Mouse (Mus musculus) brown adipose tissue, adult 24 weeks (tissue): Measurements from ENCODE around the gene Mydgf. TPM values are rescaled to one million over a fixed set of nuclear protein-coding genes. Genes with fewer than 3 reads are reported as not detected.

ENCODE experiments used
- polyA plus RNA-seq: library from polyadenylated mRNA; stranded (reverse); fragments of >200 nt; gene quantifications from 2 replicates; pipeline ENCODE4 v1.2.4, GENCODE M21; 2012; ENCODE audit not compliant: missing spikeins, insufficient read depth, insufficient read length

The Mydgf gene
- polyA plus RNA-seq, 1 experiment, result 30.8 TPM

Other genes with a start within 250 kb of the Mydgf start
- gene Zfp119b, start 234.4 kb downstream of the Mydgf start, polyA plus RNA-seq, result 1.3 and 3.3 TPM in 2 replicates
- 0.91 and 2.3 TPM in 2 replicates for gene Ebi3, start 231.3 kb downstream of the Mydgf start, polyA plus RNA-seq
- 4.6 and 6.0 TPM in 2 replicates for gene Yju2, start 224.8 kb downstream of the Mydgf start, polyA plus RNA-seq
- not detected in 2 replicates for gene Shd, start 213.5 kb downstream of the Mydgf start, polyA plus RNA-seq
- 0.59 TPM in 1 of 2 replicates, not detected in the other for gene Fsd1, start 197.4 kb downstream of the Mydgf start, polyA plus RNA-seq
- gene Stap2, start 178.3 kb downstream of the Mydgf start, polyA plus RNA-seq, result 7.5 and 10.4 TPM in 2 replicates
- 43.2 and 52.6 TPM in 2 replicates for gene Mpnd, start 178.2 kb downstream of the Mydgf start, polyA plus RNA-seq
- 14.0 and 16.1 TPM in 2 replicates for gene Sh3gl1, start 147.3 kb downstream of the Mydgf start, polyA plus RNA-seq
- gene Chaf1a, start 143.5 kb downstream of the Mydgf start, polyA plus RNA-seq, result 0.99 and 2.7 TPM in 2 replicates
- gene Ubxn6, start 108.9 kb downstream of the Mydgf start, polyA plus RNA-seq, result 41.1 and 69.6 TPM in 2 replicates
- 17.6 and 19.3 TPM in 2 replicates for gene Hdgfl2, start 104.3 kb downstream of the Mydgf start, polyA plus RNA-seq
- 195 and 205 TPM in 2 replicates for gene Plin4, start 74.1 kb downstream of the Mydgf start, polyA plus RNA-seq
- 138 and 171 TPM in 2 replicates for gene Plin5, start 66.3 kb downstream of the Mydgf start, polyA plus RNA-seq
- 61.5 and 101 TPM in 2 replicates for gene Lrg1, start 61.9 kb downstream of the Mydgf start, polyA plus RNA-seq
- gene Sema6b, start 43.6 kb downstream of the Mydgf start, polyA plus RNA-seq, result 1.9 and 5.0 TPM in 2 replicates
- 0.36 and 1.4 TPM in 2 replicates for gene Tnfaip8l1, start 21.4 kb downstream of the Mydgf start, polyA plus RNA-seq
- 7.7 and 9.2 TPM in 2 replicates for gene Dpp9, start 35.0 kb upstream of the Mydgf start, polyA plus RNA-seq
- 16.3 and 18.4 TPM in 2 replicates for gene Fem1a, start 72.9 kb upstream of the Mydgf start, polyA plus RNA-seq
- 9.2 and 10.5 TPM in 2 replicates for gene Ticam1, start 92.9 kb upstream of the Mydgf start, polyA plus RNA-seq
- 62.9 and 78.2 TPM in 2 replicates for gene Plin3, start 109.0 kb upstream of the Mydgf start, polyA plus RNA-seq
- not detected in 2 replicates for gene Arrdc5, start 116.4 kb upstream of the Mydgf start, polyA plus RNA-seq
- gene Uhrf1, start 119.4 kb upstream of the Mydgf start, polyA plus RNA-seq, result 2.7 and 3.3 TPM in 2 replicates
- 6.4 and 17.7 TPM in 2 replicates for gene Kdm4b, start 142.1 kb upstream of the Mydgf start, polyA plus RNA-seq